Mouse (Mus musculus) gastrocnemius, adult 2 months (tissue): ENCODE data around the gene Ifna6. TPM values are rescaled to one million over a fixed set of nuclear protein-coding genes. Genes with fewer than 3 reads are reported as not detected.

Experiments used
- DNase-seq: peaks from one replicate; pipeline ENCODE4 v3.0.0; 2022
- H3K27ac ChIP-seq: fragments of 200-600 bp; 2 replicates; pipeline ENCODE4 v1.8.1; 2022; ENCODE audit warnings: mild to moderate bottlenecking
- H3K4me3 ChIP-seq: fragments of 200-600 bp; 2 replicates; pipeline ENCODE4 v1.8.1; 2022; ENCODE audit warnings: mild to moderate bottlenecking, moderate library complexity
- CTCF ChIP-seq: fragments of 200-600 bp; IDR thresholded peaks from 2 replicates; pipeline ENCODE4 v1.8.1; 2022; ENCODE audit warnings: antibody characterized with exemption, mild to moderate bottlenecking, moderate library complexity
- intact Hi-C: fragments of 180-260 bp; cut with DNase I; formaldehyde crosslinking; loops from one replicate; pipeline ENCODE4 v1.15.1; 2025
- total RNA-seq, 2 experiments: library from RNA; stranded (reverse); gene quantifications; 2 replicates each; pipeline ENCODE4 v1.2.3; 2021

Ifna6 gene
- total RNA-seq, 2 experiments from 2014 or later: not detected

- Histone ChIP-seq H3K27ac (no peak overlapping the region), H3K4me3 (no peak overlapping the region)
- intact Hi-C loops: no loop called here
- no peak for DNase-seq
- TF ChIP-seq CTCF: no peak
These were observed 36.1 kb downstream of the Ifna6 start for GRCm38 (mm10) chr4:88863309-88863708.

- no peak for DNase-seq
- no peak for TF ChIP-seq CTCF
- H3K4me3 ChIP-seq: no peak overlapping the region
- intact Hi-C loops: no loop called here
- no peak overlapping the region for H3K27ac ChIP-seq
These were observed 37.4 kb downstream of the Ifna6 start for GRCm38 (mm10) chr4:88864599-88864998.

- no peak for TF ChIP-seq CTCF
- Histone ChIP-seq H3K27ac (no peak overlapping the region), H3K4me3 (no peak overlapping the region)
- intact Hi-C loops: no loop called here
- no peak for DNase-seq
These were observed 37.9 kb downstream of the Ifna6 start for GRCm38 (mm10) chr4:88865011-88865569.

GRCm38 (mm10) chr4:88867366-88867925, 40.2 kb downstream of the Ifna6 start:
- Histone ChIP-seq H3K4me3 (peak overlapping the region; percentile 76), H3K27ac (peak overlapping the region; percentile 66; the same call in 1 of the 2 replicates)
- intact Hi-C loops: no loop called here
- DNase-seq: peak; percentile 71
- peak; percentile 81 for TF ChIP-seq CTCF

GRCm38 (mm10) chr4:88867926-88868911, 41.0 kb downstream of the Ifna6 start:
- no peak for TF ChIP-seq CTCF
- DNase-seq: no peak
- Histone ChIP-seq H3K4me3 (peak overlapping the region; percentile 76), H3K27ac (peak overlapping the region; percentile 66)
- intact Hi-C loops: no loop called here

- H3K27ac ChIP-seq: no peak overlapping the region
- TF ChIP-seq CTCF: peak; percentile 79
- no peak overlapping the region for H3K4me3 ChIP-seq
- no peak for DNase-seq
- intact Hi-C loops: loop anchor here (1.0 kb wide), 1 partner anchor 257 kb away; no protein-coding TSS in a partner anchor
These were observed 45.5 kb downstream of the Ifna6 start for GRCm38 (mm10) chr4:88872691-88873090.

GRCm38 (mm10) chr4:88875435-88876095, 48.3 kb downstream of the Ifna6 start:
- TF ChIP-seq CTCF: no peak
- Histone ChIP-seq H3K27ac (no peak overlapping the region), H3K4me3 (no peak overlapping the region)
- DNase-seq: no peak
- intact Hi-C loops: no loop called here

GRCm38 (mm10) chr4:88876520-88876919, 49.3 kb downstream of the Ifna6 start:
- no peak for DNase-seq
- intact Hi-C loops: no loop called here
- Histone ChIP-seq H3K27ac (no peak overlapping the region), H3K4me3 (no peak overlapping the region)
- TF ChIP-seq CTCF: peak; percentile 14; the same call in 1 of the 2 replicates

Other genes starting within 250 kb of the Ifna6 start
- not detected for gene Ifna9, start 235.0 kb upstream of the Ifna6 start, total RNA-seq
- not detected for gene Ifna12, start 224.0 kb upstream of the Ifna6 start, total RNA-seq
- gene C87499, start 193.0 kb upstream of the Ifna6 start, total RNA-seq: not detected
- not detected for gene Ifna13, start 183.0 kb upstream of the Ifna6 start, total RNA-seq
- gene Ifna16, start 150.5 kb upstream of the Ifna6 start, total RNA-seq: not detected
- not detected for gene Ifna2, start 143.5 kb upstream of the Ifna6 start, total RNA-seq
- gene Ifnab, start 136.1 kb upstream of the Ifna6 start, total RNA-seq: not detected
- under 1 TPM; 0.22 to 0.48 TPM for gene Gm26566, start 105.6 kb upstream of the Ifna6 start, total RNA-seq
- 10 to 100 TPM; 51.6 to 58.9 TPM for gene Klhl9, start 105.0 kb upstream of the Ifna6 start, total RNA-seq
- not detected for gene Gm13271, start 72.5 kb upstream of the Ifna6 start, total RNA-seq
- gene Gm13283, start 67.3 kb upstream of the Ifna6 start, total RNA-seq: not detected
- gene Gm13290, start 53.6 kb upstream of the Ifna6 start, total RNA-seq: not detected
- not detected for gene Gm13289, start 50.5 kb upstream of the Ifna6 start, total RNA-seq
- gene Gm13272, start 47.6 kb upstream of the Ifna6 start, total RNA-seq: not detected
- gene Ifnz, start 45.3 kb upstream of the Ifna6 start, total RNA-seq: not detected
- gene Gm13276, start 41.7 kb upstream of the Ifna6 start, total RNA-seq: not detected
- not detected for gene Gm13277, start 38.8 kb upstream of the Ifna6 start, total RNA-seq
- not detected for gene Gm13278, start 35.9 kb upstream of the Ifna6 start, total RNA-seq
- gene Gm13275, start 32.9 kb upstream of the Ifna6 start, total RNA-seq: not detected
- gene Gm13279, start 30.0 kb upstream of the Ifna6 start, total RNA-seq: not detected
- not detected for gene Gm13285, start 27.8 kb upstream of the Ifna6 start, total RNA-seq
- not detected for gene Gm13287, start 24.2 kb upstream of the Ifna6 start, total RNA-seq
- not detected for gene Gm13288, start 21.9 kb upstream of the Ifna6 start, total RNA-seq
- gene Ifna7, start 11.2 kb upstream of the Ifna6 start, total RNA-seq: not detected
- gene Ifna11, start 7.5 kb upstream of the Ifna6 start, total RNA-seq: not detected
- gene Ifna5, start 8.1 kb downstream of the Ifna6 start, total RNA-seq: not detected
- gene Ifna4, start 14.4 kb downstream of the Ifna6 start, total RNA-seq: not detected
- gene Ifna1, start 22.7 kb downstream of the Ifna6 start, total RNA-seq: not detected
- gene Ifne, start 52.8 kb downstream of the Ifna6 start, total RNA-seq: not detected